Mouse (Mus musculus) midbrain, embryonic 11.5 days (tissue): ENCODE results near the gene Plppr5. TPM values are rescaled to one million over a fixed set of nuclear protein-coding genes. Genes with fewer than 3 reads are reported as not detected.

Experiments used
- ATAC-seq: fragments of 200-750 bp; cut with Nextera tagmentation; 2 replicates; pipeline ENCODE4 v1.8.0; 2017; ENCODE audit warnings: moderate TSS enrichment, moderate library complexity; ENCODE audit not compliant: low FRiP score
- DNase-seq: peaks from one replicate; pipeline ENCODE4 v3.0.0; 2015; ENCODE audit warnings: low spot score; ENCODE audit errors: missing footprints
- H3K27ac ChIP-seq: fragments of 300-500 bp; sonication (generic); 2 replicates; pipeline ENCODE4 v1.5.1; 2014; ENCODE audit warnings: low read depth, low read length
- H3K27me3 ChIP-seq: fragments of 300-500 bp; sonication (generic); 2 replicates; pipeline ENCODE4 v1.6.1; 2014; ENCODE audit warnings: mild to moderate bottlenecking, low read length, moderate library complexity, mixed read lengths; ENCODE audit not compliant: control insufficient read depth, insufficient read depth
- H3K36me3 ChIP-seq: fragments of 300-500 bp; sonication (generic); 2 replicates; pipeline ENCODE4 v1.6.1; 2014; ENCODE audit warnings: mild to moderate bottlenecking, low read length, moderate library complexity, mixed read lengths; ENCODE audit not compliant: control insufficient read depth, insufficient read depth
- H3K4me1 ChIP-seq: fragments of 300-500 bp; sonication (generic); 2 replicates; pipeline ENCODE4 v1.6.1; 2014; ENCODE audit warnings: low read length; ENCODE audit not compliant: control insufficient read depth, insufficient read depth
- H3K4me2 ChIP-seq: fragments of 300-500 bp; sonication (generic); 2 replicates; pipeline ENCODE4 v1.6.1; 2014; ENCODE audit warnings: mild to moderate bottlenecking, moderate library complexity
- H3K4me3 ChIP-seq: fragments of 300-500 bp; sonication (generic); 2 replicates; pipeline ENCODE4 v1.5.1; 2014; ENCODE audit warnings: low read depth, low read length
- H3K9ac ChIP-seq: fragments of 300-500 bp; sonication (generic); 2 replicates; pipeline ENCODE4 v1.6.1; 2014; ENCODE audit warnings: low read length
- H3K9me3 ChIP-seq: fragments of 300-500 bp; sonication (generic); 2 replicates; pipeline ENCODE4 v1.6.1; 2016; ENCODE audit warnings: low read length; ENCODE audit not compliant: control insufficient read depth
- WGBS: fragments of 180-500 bp; shearing (Covaris S2); extraction: QIAGEN DNeasy Blood & Tissue Kit; methylation state at CpG from one replicate; pipeline ENCODE4 v1.1.7; 2014; 5-methylcytosine and 5-hydroxymethylcytosine counted together
- polyA plus RNA-seq: library from polyadenylated mRNA; unstranded; fragments of >200 nt; fragmentation: Nextera tagmentation; extraction: Ambion mirVana; gene quantifications from 2 replicates; pipeline ENCODE4 v1.2.1, GENCODE M21; 2014

The Plppr5 gene
- polyA plus RNA-seq, 1 experiment from 2014 or later, result 0.51 TPM

DNA sequence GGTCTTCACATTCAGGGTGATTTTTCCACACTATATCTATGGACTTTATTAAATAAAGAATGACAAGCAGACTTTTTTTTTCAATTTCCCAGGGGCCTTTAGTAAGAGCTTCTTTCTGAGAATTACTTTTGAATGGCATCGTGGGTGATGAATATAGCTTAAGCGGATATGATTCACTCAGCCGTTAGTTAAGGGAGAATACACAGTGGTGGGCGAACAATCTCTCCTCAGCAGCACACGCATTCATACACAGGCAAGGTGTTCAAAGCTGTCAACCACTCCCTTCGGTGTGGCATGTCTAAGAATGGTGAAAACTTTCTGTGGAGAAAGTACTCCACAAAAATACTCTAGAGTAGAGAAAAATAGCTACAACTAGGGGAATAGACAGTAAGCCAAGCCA is 104.6 kb downstream of the Plppr5 start:
- DNase-seq (no peak), ATAC-seq (no peak)
- 91% methylated on average over 6 of the region's 6 CpGs for WGBS
- H3K4me1 ChIP-seq, result no peaks in the 10 kb centered on the region
- no peak overlapping the region for H3K27ac ChIP-seq
- H3K9ac ChIP-seq, result no peak overlapping the region
- H3K4me3 ChIP-seq, result no peak overlapping the region
- no peaks in the 10 kb centered on the region for H3K9me3 ChIP-seq
- no peaks in the 10 kb centered on the region for H3K36me3 ChIP-seq
- H3K4me2 ChIP-seq, result no peak overlapping the region
- no peaks in the 10 kb centered on the region for H3K27me3 ChIP-seq

DNA sequence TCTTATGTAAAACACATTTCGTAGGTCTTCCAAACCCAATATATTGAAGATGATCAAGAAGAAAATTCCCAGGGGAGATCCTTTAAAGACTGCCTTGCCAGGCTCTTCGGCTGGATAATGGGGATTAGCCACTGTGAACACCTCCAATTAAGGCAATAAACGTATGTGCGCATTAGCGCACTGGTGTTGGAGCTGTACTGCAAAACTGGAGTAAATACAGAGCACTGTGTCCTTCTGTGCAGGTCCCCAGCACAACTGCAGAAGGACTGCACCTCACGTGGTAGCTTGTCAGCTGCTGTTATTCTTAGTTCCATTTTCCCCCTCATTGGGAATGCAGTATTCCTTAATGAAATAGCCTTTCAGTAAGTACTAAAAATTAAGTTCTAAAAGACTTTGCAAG is 110.0 kb downstream of the Plppr5 start:
- no peaks in the 10 kb centered on the region for H3K9me3 ChIP-seq
- no peak overlapping the region for H3K4me3 ChIP-seq
- ATAC-seq, result no peak
- H3K36me3 ChIP-seq, result no peaks in the 10 kb centered on the region
- 77% methylated on average over 6 of the region's 6 CpGs for WGBS
- no peak overlapping the region for H3K27ac ChIP-seq
- no peaks in the 10 kb centered on the region for H3K27me3 ChIP-seq
- H3K4me2 ChIP-seq, result no peak overlapping the region
- H3K9ac ChIP-seq, result no peak overlapping the region
- H3K4me1 ChIP-seq, result no peaks in the 10 kb centered on the region
- no peak for DNase-seq

DNA sequence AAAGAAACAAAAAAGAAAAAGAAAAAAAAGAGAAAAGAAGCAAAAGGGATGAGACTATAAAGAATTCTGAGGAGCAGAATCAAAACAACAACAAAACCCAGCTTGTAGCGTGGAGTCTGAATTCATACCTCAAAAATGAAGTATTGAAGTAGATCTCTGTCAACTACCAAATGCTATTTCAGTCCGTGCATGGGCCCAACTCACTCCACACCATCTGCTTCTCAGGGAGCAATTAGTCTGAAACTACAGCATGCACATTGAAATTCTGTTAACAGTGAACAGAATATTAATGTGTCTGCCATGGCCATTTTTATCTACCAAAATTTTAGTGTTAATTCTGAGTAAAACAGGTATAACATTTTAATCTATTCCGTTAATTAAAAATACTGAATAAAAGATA is 111.4 kb downstream of the Plppr5 start:
- H3K9me3 ChIP-seq, result no peaks in the 10 kb centered on the region
- no peaks in the 10 kb centered on the region for H3K27me3 ChIP-seq
- H3K27ac ChIP-seq, result no peak overlapping the region
- no peak overlapping the region for H3K4me2 ChIP-seq
- no peak for ATAC-seq
- no peaks in the 10 kb centered on the region for H3K36me3 ChIP-seq
- H3K4me3 ChIP-seq, result no peak overlapping the region
- no peaks in the 10 kb centered on the region for H3K4me1 ChIP-seq
- WGBS, result 92% methylated on average over 3 of the region's 3 CpGs
- no peak for DNase-seq
- H3K9ac ChIP-seq, result no peak overlapping the region

DNA sequence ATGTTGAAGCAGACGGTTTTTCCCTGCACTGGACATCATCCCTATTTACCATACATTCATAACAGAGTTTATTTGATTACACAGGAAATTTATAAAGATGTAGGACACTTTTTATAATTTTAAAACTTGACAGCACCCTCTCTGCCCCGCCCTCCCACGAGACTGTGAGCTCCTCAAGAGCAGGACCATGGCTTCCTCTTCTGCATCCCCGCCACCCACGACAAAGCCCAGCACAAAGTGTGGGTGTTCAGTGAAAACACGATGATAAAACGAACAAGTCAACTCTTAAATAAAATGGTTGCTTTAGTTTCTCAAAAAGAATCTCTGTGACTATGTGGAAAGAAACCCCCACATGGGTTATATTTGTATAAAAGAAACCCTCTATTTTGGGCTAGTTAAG is 112.0 kb downstream of the Plppr5 start:
- no peak for DNase-seq
- H3K9ac ChIP-seq, result no peak overlapping the region
- no peak overlapping the region for H3K4me3 ChIP-seq
- no peaks in the 10 kb centered on the region for H3K36me3 ChIP-seq
- no peak for ATAC-seq
- H3K4me1 ChIP-seq, result no peaks in the 10 kb centered on the region
- 87% methylated on average over 7 of the region's 7 CpGs for WGBS
- no peak overlapping the region for H3K27ac ChIP-seq
- H3K27me3 ChIP-seq, result no peaks in the 10 kb centered on the region
- H3K4me2 ChIP-seq, result no peak overlapping the region
- no peaks in the 10 kb centered on the region for H3K9me3 ChIP-seq

DNA sequence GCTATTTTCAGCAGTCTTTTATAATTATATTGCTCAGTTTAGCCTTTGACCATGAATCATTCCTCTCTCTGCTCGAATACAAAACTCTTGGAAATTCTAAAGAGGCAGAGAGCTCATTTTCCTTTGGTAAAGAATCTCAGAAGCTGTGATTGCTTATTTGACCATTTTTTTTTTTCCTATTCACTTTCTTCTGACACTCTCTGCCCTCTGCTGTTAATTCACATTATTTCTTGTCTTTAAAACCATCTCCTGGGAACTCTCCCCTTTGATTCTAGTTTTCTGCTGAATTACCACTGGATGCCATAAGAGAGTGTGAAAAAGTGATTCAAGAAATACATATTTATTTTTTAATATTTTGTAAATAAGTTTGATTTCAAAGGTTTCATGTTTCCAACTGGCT is 120.1 kb downstream of the Plppr5 start:
- DNase-seq (no peak), ATAC-seq (no peak)
- Histone ChIP-seq H3K4me3 (no peak overlapping the region), H3K9me3 (no peaks in the 10 kb centered on the region), H3K4me2 (no peak overlapping the region), H3K9ac (no peak overlapping the region), H3K27ac (no peak overlapping the region), H3K27me3 (no peaks in the 10 kb centered on the region), H3K36me3 (no peaks in the 10 kb centered on the region), H3K4me1 (no peaks in the 10 kb centered on the region)
- WGBS, result 64% methylated on average over 1 of the region's 1 CpGs

DNA sequence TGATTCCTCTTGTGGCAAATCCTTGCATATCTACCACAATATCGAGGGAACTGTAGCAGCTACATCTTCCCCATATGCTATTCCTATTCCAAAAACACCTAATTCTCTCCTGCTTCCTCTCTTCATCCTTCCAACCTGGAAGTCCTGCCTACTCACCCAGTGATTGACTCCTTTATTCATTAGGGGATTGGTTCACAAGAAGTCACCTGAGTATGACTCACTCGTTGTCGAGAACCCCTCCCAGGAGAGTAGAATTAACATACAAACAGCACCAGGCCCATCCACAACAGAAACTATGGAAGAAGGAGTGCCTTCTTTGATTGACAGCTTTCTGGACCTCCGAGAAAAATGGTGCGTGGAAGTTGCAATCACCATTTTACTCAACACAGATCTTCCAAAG is 121.7 kb downstream of the Plppr5 start:
- DNase-seq (no peak), ATAC-seq (no peak)
- Histone ChIP-seq H3K4me1 (no peaks in the 10 kb centered on the region), H3K4me2 (no peak overlapping the region), H3K36me3 (no peaks in the 10 kb centered on the region), H3K9ac (no peak overlapping the region), H3K4me3 (no peak overlapping the region), H3K27ac (no peak overlapping the region), H3K27me3 (no peaks in the 10 kb centered on the region), H3K9me3 (no peaks in the 10 kb centered on the region)
- 88% methylated on average over 5 of the region's 5 CpGs for WGBS

DNA sequence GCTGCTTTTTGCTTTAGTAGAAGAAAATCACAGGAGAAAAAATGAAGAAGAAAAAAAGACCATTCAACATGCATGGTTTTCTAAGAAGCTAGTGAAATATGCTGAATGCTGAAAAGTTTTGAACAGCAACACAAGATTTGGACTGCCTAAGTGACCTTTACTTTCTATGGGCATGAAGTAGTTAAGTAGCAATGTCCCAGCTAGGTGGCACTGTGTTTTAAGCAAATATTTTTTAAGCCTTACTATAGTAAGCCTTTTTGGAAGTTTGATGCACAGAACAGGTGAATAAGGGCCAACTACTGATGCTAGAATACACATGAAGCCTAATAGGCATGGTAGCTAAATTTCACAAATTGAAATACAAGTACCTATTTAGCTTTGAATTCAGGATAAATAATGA is 134.2 kb downstream of the Plppr5 start:
- Histone ChIP-seq H3K9me3 (no peaks in the 10 kb centered on the region), H3K4me2 (no peak overlapping the region), H3K4me1 (no peaks in the 10 kb centered on the region), H3K4me3 (no peak overlapping the region), H3K9ac (no peak overlapping the region), H3K27me3 (no peaks in the 10 kb centered on the region), H3K27ac (no peak overlapping the region), H3K36me3 (no peaks in the 10 kb centered on the region)
- ATAC-seq (no peak), DNase-seq (no peak)

DNA sequence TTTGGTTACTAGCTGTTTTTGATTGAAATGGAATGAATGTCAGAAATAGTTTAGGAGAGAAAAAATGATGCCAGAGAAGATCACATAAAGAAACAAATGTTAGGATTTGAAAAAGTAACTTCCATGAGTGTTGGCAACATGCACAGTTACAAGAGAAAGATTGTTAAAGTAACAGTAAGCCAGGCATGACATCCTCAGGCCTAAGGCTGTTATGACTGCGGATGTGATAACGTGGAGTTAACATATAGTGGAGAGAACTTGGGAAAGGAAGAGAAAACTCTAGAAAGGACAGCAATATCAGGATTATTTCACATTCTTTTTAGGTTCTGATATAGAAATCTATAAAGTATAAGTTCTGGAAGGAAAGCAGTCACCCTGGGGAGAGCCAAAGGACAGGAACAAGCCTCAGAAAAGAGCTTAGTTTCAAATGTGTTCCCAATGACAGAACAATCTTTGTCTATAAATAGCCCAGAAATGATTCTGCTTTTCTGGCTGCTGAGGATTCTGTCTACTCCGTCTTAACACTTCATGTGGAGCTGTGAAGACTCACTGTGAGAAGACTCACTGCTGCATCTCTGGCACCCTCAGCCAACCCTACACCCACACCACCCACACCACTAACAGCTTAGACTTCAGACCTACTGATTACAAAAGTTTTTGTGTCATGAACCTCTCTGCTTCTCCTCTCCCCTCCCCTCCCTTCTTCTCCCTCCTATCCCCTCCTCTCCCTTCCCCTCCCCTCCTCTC is 142.1 kb downstream of the Plppr5 start:
- H3K4me2 ChIP-seq, result no peak overlapping the region
- DNase-seq (no peak), ATAC-seq (no peak)
- no peak overlapping the region for H3K9ac ChIP-seq
- H3K4me3 ChIP-seq, result no peak overlapping the region
- H3K27ac ChIP-seq, result no peak overlapping the region
- no peaks in the 10 kb centered on the region for H3K36me3 ChIP-seq
- no peaks in the 10 kb centered on the region for H3K4me1 ChIP-seq
- no peaks in the 10 kb centered on the region for H3K27me3 ChIP-seq
- no peaks in the 10 kb centered on the region for H3K9me3 ChIP-seq
- WGBS, result 79% methylated on average over 3 of the region's 3 CpGs

DNA sequence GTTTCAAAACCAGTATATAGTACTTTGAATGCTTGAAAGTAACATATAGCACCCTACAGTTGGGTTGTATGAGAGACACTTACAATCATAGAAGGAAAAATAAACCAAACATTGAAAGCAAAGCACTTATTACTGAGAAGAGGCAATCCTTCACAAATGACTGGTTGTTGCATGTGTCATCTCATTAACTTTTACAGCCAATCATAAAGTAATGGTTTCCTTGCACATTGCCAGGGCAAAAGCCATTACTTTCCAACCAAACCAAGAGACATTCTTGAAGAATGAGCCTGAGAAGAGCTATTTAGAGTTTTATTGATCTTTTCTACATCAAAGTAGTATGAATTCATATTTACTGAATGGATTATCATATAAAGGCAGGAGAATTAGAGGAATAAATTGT is 148.8 kb downstream of the Plppr5 start:
- Histone ChIP-seq H3K4me3 (no peak overlapping the region), H3K36me3 (no peaks in the 10 kb centered on the region), H3K9me3 (no peaks in the 10 kb centered on the region), H3K27ac (no peak overlapping the region), H3K9ac (no peak overlapping the region), H3K4me2 (no peak overlapping the region), H3K27me3 (no peaks in the 10 kb centered on the region), H3K4me1 (no peaks in the 10 kb centered on the region)
- DNase-seq (no peak), ATAC-seq (no peak)
